Mouse (Mus musculus) fat pad, adult 2 months (tissue): Measurements from ENCODE around the gene Grin2a.

ENCODE experiments used
- DNase-seq: peaks from one replicate; pipeline ENCODE4 v3.0.0-alpha.2; 2011; ENCODE audit warnings: low read depth, low spot score; ENCODE audit errors: extremely low read depth

Grin2a gene

GRCm38 (mm10) chr16:9994951-9995813 lies at the start of gene Grin2a:
Gene Grin2a (minus strand): TSS chr16:9995560.
- no peak for DNase-seq

DNA sequence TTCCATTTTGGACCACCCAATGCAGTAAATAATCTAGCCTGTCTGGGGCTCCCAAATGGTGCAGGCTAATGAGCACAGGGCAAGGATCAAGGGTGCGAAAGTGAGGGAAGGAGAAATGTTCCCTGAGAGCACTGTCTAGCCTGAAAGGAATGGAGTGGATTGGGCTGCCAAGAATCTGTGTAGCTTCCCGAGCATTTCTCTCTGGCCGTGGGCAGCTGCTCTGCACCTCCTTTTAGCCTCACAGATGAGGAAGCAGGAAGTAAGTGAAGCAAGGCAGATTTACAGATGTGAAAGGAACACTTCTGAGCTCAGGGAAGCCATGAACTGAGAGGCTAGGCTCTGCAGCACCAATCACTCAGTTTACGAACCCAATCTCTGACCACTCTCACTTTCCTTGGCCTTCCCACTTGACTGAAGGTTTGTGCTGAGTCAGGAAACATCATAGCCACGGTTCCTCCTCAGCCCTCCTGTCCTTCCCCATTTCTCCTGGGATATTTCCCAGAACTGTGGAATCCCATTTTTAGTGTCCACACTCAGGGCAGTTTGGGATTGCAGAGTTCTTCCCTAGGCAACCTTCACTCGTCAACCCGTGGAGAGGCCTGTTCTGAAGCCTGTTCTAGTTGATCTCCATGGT lies 40.3 kb upstream of the Grin2a start:
- DNase-seq: no peak

DNA sequence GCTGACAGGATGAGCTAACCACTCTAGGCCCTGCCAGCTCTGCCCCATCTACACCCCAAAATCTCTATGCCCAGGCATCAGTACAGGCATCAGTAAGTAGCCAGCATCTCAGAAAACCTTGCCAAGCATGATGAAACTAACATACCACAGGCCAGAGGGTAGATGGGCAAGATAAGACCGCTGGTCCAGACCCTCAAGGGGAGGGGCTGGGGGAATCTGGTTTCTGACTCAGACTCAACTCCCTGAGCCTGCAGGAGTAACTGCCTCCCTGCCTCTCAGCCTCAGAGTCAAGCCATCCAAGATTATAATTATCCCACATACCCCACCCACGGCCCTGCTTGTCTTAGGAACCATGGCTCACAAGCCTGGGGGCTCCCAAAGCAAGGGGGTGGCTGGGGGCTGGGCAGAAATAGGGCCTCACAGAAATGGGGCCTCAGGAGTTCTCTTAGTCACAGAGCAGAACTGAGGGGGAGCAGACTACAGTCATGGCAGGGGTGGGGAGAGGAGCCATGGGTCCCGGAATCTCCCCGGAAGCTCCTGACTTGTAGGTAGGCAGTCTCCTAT lies 38.1 kb upstream of the Grin2a start:
- DNase-seq: no peak

DNA sequence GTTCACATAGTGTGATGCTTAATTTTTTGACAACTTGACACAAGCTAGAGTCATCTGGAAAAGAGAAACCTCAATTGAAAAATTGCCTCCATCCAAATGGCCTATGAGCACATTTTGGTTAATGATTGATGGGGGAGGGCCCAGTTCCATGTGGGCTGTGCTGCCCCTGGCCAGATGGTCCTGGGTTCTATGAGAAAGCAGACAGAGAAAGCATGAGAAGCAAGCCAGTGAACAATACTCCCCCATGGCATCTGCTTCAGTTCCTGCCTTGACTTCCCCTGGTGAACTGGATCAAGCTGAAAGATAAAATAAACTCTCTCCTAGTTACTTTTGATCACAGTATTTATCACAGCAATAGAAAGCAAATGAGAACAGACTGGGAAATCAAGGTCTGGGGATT lies 36.5 kb upstream of the Grin2a start:
- no peak for DNase-seq

DNA sequence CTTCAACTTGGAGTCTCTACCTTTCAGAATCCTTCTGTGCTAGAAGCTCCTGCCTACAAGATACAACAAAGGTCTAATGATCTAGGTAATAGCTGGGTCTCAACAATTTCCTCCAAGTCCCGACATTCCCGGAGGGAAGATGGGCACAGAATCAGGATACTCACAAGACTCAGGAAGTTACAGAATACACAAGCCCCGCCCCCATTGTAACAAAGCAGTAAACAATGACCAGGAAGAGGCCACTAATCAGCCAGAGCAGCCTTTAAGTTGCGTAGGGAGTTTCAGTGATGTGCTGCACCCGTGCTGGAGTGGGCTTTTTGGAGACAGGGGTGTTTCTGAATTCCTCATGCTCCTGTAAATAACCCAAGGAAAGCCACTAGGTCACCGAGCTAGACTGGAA lies 31.4 kb upstream of the Grin2a start:
- no peak for DNase-seq

DNA sequence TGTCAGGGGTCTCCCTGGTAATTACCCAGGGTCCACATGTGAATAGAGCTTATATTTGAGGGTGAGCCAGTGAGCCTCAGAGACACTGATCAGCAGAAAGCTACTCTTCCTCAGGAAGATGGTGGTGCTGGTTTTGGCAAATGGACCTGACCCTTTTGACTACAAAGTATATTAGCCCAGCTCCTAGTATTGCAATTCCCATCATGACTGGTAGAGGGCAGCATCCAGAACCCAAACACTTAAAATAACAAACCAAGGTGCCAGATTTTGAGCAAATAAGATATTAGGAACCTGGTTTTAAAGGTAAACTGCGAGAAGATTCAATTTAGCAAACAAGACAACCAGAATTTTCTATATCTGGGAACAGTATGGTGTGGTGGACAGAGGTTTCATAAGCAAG lies 14.4 kb upstream of the Grin2a start:
- DNase-seq: no peak

DNA sequence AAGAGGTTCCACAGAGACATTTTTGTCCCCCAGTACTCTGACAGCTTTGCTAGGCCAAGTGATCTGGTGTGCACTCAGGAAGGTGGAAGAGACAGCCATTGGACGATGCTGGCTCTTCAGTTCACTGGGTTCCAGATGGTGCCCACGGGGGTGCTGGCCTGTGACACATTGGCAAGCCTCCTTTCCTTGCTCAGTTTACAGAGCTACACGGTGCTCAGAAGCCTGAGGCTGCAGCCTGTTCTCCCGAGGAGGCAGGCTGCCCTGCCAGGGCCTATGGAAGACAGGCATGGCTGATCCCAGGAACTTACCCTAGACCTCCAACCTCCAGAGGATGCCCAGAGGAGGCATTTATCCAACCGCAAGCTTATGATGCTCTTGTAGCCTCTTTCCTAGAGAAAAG lies 10.2 kb upstream of the Grin2a start:
- no peak for DNase-seq

DNA sequence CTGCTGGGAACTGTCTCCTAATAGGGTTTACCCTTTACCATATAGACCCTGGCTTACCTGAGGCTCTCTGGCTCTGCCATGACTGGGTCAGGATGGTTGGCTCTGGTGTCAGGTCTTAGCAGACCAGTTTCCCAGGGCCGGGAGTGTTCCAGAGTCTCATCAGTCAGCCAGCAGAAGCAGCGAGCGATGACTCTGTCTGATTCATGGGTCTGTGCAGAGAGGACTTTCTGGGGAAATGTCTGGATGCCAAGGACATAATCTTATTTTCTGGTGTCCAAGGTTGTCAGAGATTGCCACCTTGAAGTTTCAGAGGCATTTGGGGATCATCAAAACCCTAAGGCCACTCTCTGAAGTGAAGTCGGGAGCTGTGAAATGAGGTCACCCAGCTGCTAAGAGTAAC lies 8.7 kb upstream of the Grin2a start:
- no peak for DNase-seq

- no peak for DNase-seq
Observed at GRCm38 (mm10) chr16:10003001-10003400, 7.6 kb upstream of the Grin2a start.

DNA sequence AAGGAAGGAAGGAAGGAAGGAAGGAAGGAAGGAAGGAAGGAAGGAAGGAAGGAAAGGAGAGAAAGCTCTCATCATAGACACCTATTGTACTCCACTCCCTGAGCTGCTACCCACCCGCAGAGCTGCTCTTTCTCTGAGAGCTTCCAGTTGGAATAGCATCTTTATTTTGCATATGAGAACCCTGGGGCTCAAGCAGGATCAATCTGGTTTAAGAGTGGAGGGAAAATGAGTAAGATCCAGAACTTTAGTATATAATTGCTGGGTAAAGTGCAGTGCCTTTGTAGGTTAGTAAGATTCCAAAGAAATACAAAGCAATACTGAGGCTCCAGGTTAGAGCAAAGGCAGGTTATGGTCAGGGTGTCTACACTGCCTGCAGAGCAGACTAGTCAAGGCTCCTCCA lies 6.2 kb upstream of the Grin2a start:
- DNase-seq: no peak

- no peak for DNase-seq
Observed at GRCm38 (mm10) chr16:9999926-10000325, 4.6 kb upstream of the Grin2a start.

- no peak for DNase-seq
Observed at GRCm38 (mm10) chr16:9997931-9998330, 2.6 kb upstream of the Grin2a start.

- no peak for DNase-seq
Observed at GRCm38 (mm10) chr16:9995814-9996210, 452 bp upstream of the Grin2a start.

- no peak for DNase-seq
Observed at GRCm38 (mm10) chr16:9994041-9994950, 1.1 kb downstream of the Grin2a start.

DNA sequence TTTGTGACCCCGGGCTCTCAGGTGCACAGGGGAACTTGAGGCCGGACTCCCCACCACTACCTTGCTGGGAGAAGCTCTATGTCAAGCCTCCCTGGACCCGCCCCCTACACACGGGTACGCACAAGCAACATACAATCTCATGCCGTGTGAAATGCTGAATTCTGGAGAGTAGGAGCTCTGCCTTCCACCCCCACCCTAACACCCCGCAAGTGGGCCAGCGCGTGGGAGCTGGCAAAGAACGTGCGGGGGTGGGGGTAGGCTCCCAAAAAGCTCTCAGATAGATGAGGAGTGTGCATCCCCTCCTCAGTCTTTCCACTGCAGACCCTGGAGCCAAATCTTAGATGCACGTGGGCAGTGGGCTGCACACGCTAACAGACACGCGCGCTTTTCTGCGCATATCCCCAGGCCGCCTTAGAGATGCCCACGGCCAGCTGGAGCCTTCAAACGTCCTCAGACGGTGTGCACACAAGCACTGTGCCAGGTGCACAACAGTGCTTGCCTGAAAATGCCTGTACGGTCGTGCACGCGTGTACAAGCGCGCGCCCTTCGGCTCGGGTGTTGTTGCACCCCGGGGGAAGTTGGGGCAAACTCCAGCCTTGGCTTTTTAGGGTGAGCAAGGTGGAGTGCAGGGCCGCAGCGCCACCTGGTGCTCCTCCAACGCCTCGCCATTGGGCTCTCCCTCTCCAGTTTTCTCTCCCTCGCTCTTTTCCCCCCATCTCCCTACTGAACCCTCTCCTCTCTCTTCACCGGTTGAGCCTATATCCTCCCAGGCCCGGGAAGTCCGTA lies 1.9 kb downstream of the Grin2a start:
- no peak for DNase-seq

GRCm38 (mm10) chr16:9992773-9993221 lies 2.6 kb downstream of the Grin2a start:
- DNase-seq: no peak

- DNase-seq: no peak
Observed at GRCm38 (mm10) chr16:9992076-9992772, 3.1 kb downstream of the Grin2a start.

GRCm38 (mm10) chr16:9985041-9985440 lies 10.3 kb downstream of the Grin2a start:
- no peak for DNase-seq

- DNase-seq: peak; percentile 33
Observed at GRCm38 (mm10) chr16:9980641-9981040, 14.7 kb downstream of the Grin2a start.

- no peak for DNase-seq
Observed at GRCm38 (mm10) chr16:9978173-9978572, 17.2 kb downstream of the Grin2a start.
